Mouse (Mus musculus) lung, adult 2 months (tissue): ENCODE measurements at regions not wholly inside any gene's neighbourhood (a gene's known extent, or its start where the extent isn't known, plus 50 kb on each side); places are given as distances from the start of the nearest gene placed in this dataset.

Experiments used
- CTCF ChIP-seq: fragments of 200-500 bp; IDR thresholded peaks from 2 replicates; pipeline ENCODE4 v1.5.1; 2011; ENCODE audit warnings: mild to moderate bottlenecking, low read length, control low read depth; ENCODE audit not compliant: insufficient read depth
- POLR2A ChIP-seq: fragments of 200-500 bp; IDR thresholded peaks from 2 replicates; pipeline ENCODE4 v1.6.1; 2011; ENCODE audit warnings: low read depth, mild to moderate bottlenecking, control low read depth, low read length, borderline replicate concordance; ENCODE audit errors: extremely low read depth

- TF ChIP-seq POLR2A (no peak), CTCF (no peak)
Observed at GRCm38 (mm10) chr17:88346896-88347295, 93.6 kb upstream of the Foxn2 start.
